Mouse (Mus musculus) heart, postnatal 0 days (tissue): ENCODE data around the gene Relt. TPM values are rescaled to one million over a fixed set of nuclear protein-coding genes. Genes with fewer than 3 reads are reported as not detected.

Experiments used
- ATAC-seq: fragments of 200-750 bp; cut with Nextera tagmentation; 2 replicates; pipeline ENCODE4 v1.8.0; 2017; ENCODE audit warnings: low read depth, moderate number of reproducible peaks, moderate library complexity; ENCODE audit not compliant: insufficient read depth
- DNase-seq: peaks from one replicate; pipeline ENCODE4 v3.0.0-alpha.2; 2016; ENCODE audit warnings: low spot score
- H3K27ac ChIP-seq: fragments of 300-500 bp; sonication (generic); 2 replicates; pipeline ENCODE4 v1.5.1; 2014; ENCODE audit warnings: low read depth, mild to moderate bottlenecking
- H3K27me3 ChIP-seq: fragments of 300-500 bp; sonication (generic); 2 replicates; pipeline ENCODE4 v1.6.1; 2014; ENCODE audit warnings: low read length, mixed read lengths; ENCODE audit not compliant: control insufficient read depth, insufficient read depth
- H3K36me3 ChIP-seq: fragments of 300-500 bp; sonication (generic); replicated peaks from 2 replicates; pipeline ENCODE4 v1.6.1; 2014; ENCODE audit warnings: low read length, mixed read lengths; ENCODE audit not compliant: control insufficient read depth, insufficient read depth
- H3K4me1 ChIP-seq: fragments of 300-500 bp; sonication (generic); 2 replicates; pipeline ENCODE4 v1.6.1; 2014; ENCODE audit warnings: antibody characterized with exemption; ENCODE audit not compliant: control insufficient read depth, insufficient read depth
- H3K4me2 ChIP-seq: fragments of 300-500 bp; sonication (generic); 2 replicates; pipeline ENCODE4 v1.6.1; 2014; ENCODE audit warnings: low read depth, mild to moderate bottlenecking, low read length, moderate library complexity
- H3K4me3 ChIP-seq: fragments of 300-500 bp; sonication (generic); 2 replicates; pipeline ENCODE4 v1.5.1; 2014; ENCODE audit warnings: low read depth, low read length
- H3K9ac ChIP-seq: fragments of 300-500 bp; sonication (generic); replicated peaks from 2 replicates; pipeline ENCODE4 v1.6.1; 2014; ENCODE audit warnings: low read depth, low read length, mixed read lengths
- H3K9me3 ChIP-seq: fragments of 300-500 bp; sonication (generic); replicated peaks from 2 replicates; pipeline ENCODE4 v1.6.1; 2016; ENCODE audit warnings: low read length; ENCODE audit not compliant: control insufficient read depth
- CTCF ChIP-seq: IDR thresholded peaks from 2 replicates; pipeline ENCODE4 v1.5.1; 2016; ENCODE audit warnings: antibody characterized with exemption, control low read depth, low read depth
- EP300 ChIP-seq: IDR thresholded peaks from 2 replicates; pipeline ENCODE4 v1.6.1; 2016; ENCODE audit warnings: antibody characterized with exemption, low read depth
- WGBS: fragments of 180-500 bp; shearing (Covaris S2); extraction: QIAGEN DNeasy Blood & Tissue Kit; methylation state at CpG from one replicate; pipeline ENCODE4 v1.1.7; 2014; 5-methylcytosine and 5-hydroxymethylcytosine counted together
- polyA plus RNA-seq: library from polyadenylated mRNA; unstranded; fragments of >200 nt; fragmentation: Nextera tagmentation; extraction: Ambion mirVana; gene quantifications from 2 replicates; pipeline ENCODE4 v1.2.1, GENCODE M21; 2015
- total RNA-seq: library from RNA; depleted of rRNA; stranded (reverse); fragments of >200 nt; gene quantifications from 2 replicates; pipeline ENCODE4 v1.2.3, GENCODE M21; 2014; ENCODE audit warnings: low replicate concordance

Relt gene
- total and polyA plus RNA-seq, 2 experiments from 2014 or later = 2.3 to 5.1 TPM

- TF ChIP-seq CTCF (no peak), EP300 (no peak)
- ATAC-seq (no peak; the same call in 1 of the 2 replicates), DNase-seq (peak; percentile 2)
- H3K27me3 ChIP-seq = no peaks in the 10 kb centered on the region
- H3K4me3 ChIP-seq = no peak overlapping the region
- H3K9me3 ChIP-seq = no peaks in the 10 kb centered on the region
- H3K27ac ChIP-seq = peak overlapping the region; percentile 70
- peaks cover 16% of the 10 kb centered on the region for H3K4me1 ChIP-seq
- H3K36me3 ChIP-seq = no peaks in the 10 kb centered on the region
- H3K9ac ChIP-seq = no peak overlapping the region
- H3K4me2 ChIP-seq = no peak overlapping the region
Measured at GRCm38 (mm10) chr7:100845026-100845400, 18.2 kb downstream of the Relt start.

DNA sequence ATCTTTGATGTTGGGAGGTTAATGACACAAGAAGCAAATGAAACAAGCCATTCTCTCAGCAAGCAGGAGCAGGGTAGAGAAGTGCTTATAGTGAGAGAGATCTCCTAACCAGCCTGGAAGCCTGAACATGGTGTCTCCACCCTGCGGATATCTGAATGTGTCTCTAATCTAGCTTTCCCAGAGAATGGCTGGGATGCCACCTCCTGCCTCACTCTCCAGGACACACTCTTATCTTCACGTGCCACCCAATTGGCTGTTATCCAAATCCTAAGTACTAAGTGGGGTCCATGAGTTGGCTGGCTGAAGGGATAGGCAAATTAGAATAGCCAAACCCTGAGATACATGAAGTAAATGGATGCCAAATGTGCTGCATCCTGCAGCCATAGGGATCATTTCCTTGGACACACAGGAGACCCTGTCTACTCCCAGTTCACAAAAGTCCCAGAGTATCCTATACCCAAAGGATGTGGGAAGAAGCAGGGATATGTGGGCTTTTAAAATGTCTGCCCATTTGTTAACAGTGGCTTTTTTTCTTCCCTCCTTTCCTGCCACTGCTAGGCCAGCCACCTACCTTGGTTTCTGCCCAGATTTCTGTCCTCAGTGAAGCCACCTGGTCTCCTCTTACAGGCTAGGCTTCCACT is 18.7 kb downstream of the Relt start:
- ATAC-seq (peak; percentile 15; the same call in 1 of the 2 replicates), DNase-seq (peak; percentile 30)
- Histone ChIP-seq H3K4me3 (no peak overlapping the region), H3K4me2 (no peak overlapping the region), H3K27ac (peak overlapping the region; percentile 70; the same call in 1 of the 2 replicates), H3K9ac (no peak overlapping the region), H3K9me3 (no peaks in the 10 kb centered on the region), H3K27me3 (no peaks in the 10 kb centered on the region), H3K4me1 (peaks cover 21% of the 10 kb centered on the region), H3K36me3 (no peaks in the 10 kb centered on the region)
- TF ChIP-seq CTCF = no peak
- TF ChIP-seq EP300 = no peak
- WGBS = 15% methylated on average over 2 of the region's 2 CpGs

- Histone ChIP-seq H3K27ac (no peak overlapping the region), H3K9ac (no peak overlapping the region), H3K4me1 (peaks cover 26% of the 10 kb centered on the region), H3K36me3 (no peaks in the 10 kb centered on the region), H3K4me2 (no peak overlapping the region), H3K9me3 (no peaks in the 10 kb centered on the region), H3K4me3 (no peak overlapping the region), H3K27me3 (no peaks in the 10 kb centered on the region)
- ATAC-seq (no peak), DNase-seq (no peak)
- TF ChIP-seq EP300 (no peak), CTCF (no peak)
- 63% methylated on average over 2 of the region's 2 CpGs for WGBS
Measured at GRCm38 (mm10) chr7:100843866-100844265, 19.4 kb downstream of the Relt start.

GRCm38 (mm10) chr7:100842175-100842574 is 21.1 kb downstream of the Relt start:
- no peak for ATAC-seq
- H3K27me3 ChIP-seq = no peaks in the 10 kb centered on the region
- TF ChIP-seq CTCF (no peak), EP300 (no peak)
- DNase-seq = peak; percentile 2
- H3K9me3 ChIP-seq = no peaks in the 10 kb centered on the region
- H3K4me1 ChIP-seq = peaks cover 31% of the 10 kb centered on the region
- H3K9ac ChIP-seq = no peak overlapping the region
- WGBS = 91% methylated on average over 5 of the region's 5 CpGs
- no peak overlapping the region for H3K27ac ChIP-seq
- 0 out of 2 replicates have a peak, but pooled peaks cover 1% of the 10 kb centered on the region for H3K36me3 ChIP-seq
- no peak overlapping the region for H3K4me3 ChIP-seq
- no peak overlapping the region for H3K4me2 ChIP-seq

DNA sequence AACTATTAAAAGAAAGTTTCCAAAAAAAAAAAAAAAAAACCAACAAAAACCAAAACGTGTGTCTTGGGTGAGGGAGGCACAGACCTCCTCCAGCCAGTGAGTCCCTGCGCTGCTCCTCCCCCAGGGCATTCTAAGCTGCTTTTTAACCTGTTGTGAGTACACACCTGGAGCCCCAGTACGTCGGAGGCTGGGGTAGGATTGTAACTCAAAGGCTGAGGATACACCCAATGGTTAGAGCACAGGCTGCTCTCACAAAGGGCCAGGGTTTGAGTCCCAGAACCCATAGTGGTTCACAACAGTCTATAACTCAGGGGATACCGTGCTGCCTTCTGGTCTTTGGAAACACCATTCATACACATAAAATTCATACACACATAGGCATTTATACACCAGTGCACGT is 21.6 kb downstream of the Relt start:
- ATAC-seq = no peak
- no peak for TF ChIP-seq EP300
- no peak for TF ChIP-seq CTCF
- no peaks in the 10 kb centered on the region for H3K9me3 ChIP-seq
- H3K27ac ChIP-seq = no peak overlapping the region
- no peak overlapping the region for H3K4me2 ChIP-seq
- H3K9ac ChIP-seq = no peak overlapping the region
- 0 out of 2 replicates have a peak, but pooled peaks cover 7% of the 10 kb centered on the region for H3K36me3 ChIP-seq
- no peaks in the 10 kb centered on the region for H3K27me3 ChIP-seq
- 95% methylated on average over 6 of the region's 6 CpGs for WGBS
- DNase-seq = peak; percentile 1
- H3K4me1 ChIP-seq = peaks cover 31% of the 10 kb centered on the region
- H3K4me3 ChIP-seq = no peak overlapping the region

- ATAC-seq = no peak
- H3K4me1 ChIP-seq = peaks cover 31% of the 10 kb centered on the region
- TF ChIP-seq CTCF = no peak
- TF ChIP-seq EP300 = no peak
- no peak overlapping the region for H3K4me3 ChIP-seq
- no peak overlapping the region for H3K27ac ChIP-seq
- 100% methylated on average over 1 of the region's 1 CpGs for WGBS
- no peak overlapping the region for H3K4me2 ChIP-seq
- no peak overlapping the region for H3K9ac ChIP-seq
- no peaks in the 10 kb centered on the region for H3K27me3 ChIP-seq
- H3K36me3 ChIP-seq = 0 out of 2 replicates have a peak, but pooled peaks cover 10% of the 10 kb centered on the region
- H3K9me3 ChIP-seq = no peaks in the 10 kb centered on the region
- DNase-seq = no peak
Measured at GRCm38 (mm10) chr7:100840906-100841305, 22.3 kb downstream of the Relt start.
